Mouse (Mus musculus) hematopoietic stem cell, adult 5-6 weeks (primary cell): ENCODE results near the gene Cyp2d34. TPM values are rescaled to one million over a fixed set of nuclear protein-coding genes. Genes with fewer than 3 reads are reported as not detected.

Experiments used
- total RNA-seq: library from RNA; stranded (forward); fragments of 172-1452, 232-1000 nt; gene quantifications from 2 replicates; pipeline ENCODE4 v1.2.3, GENCODE M21; 2017

Cyp2d34 gene
- total RNA-seq, 1 experiment from 2014 or later: not detected

Other genes starting within 250 kb of the Cyp2d34 start
- 0.10 and 1.1 TPM in 2 replicates for gene Cyp2d22, start 240.7 kb downstream of the Cyp2d34 start, total RNA-seq
- gene Cyp2d11, start 226.9 kb downstream of the Cyp2d34 start, total RNA-seq: not detected in 2 replicates
- not detected in 2 replicates for gene Cyp2d10, start 213.8 kb downstream of the Cyp2d34 start, total RNA-seq
- gene Cyp2d9, start 187.5 kb downstream of the Cyp2d34 start, total RNA-seq: not detected in 2 replicates
- not detected in 2 replicates for gene Cyp2d12, start 65.9 kb downstream of the Cyp2d34 start, total RNA-seq
- gene Cyp2d40, start 143.2 kb upstream of the Cyp2d34 start, total RNA-seq: not detected in 2 replicates
- not detected in 2 replicates for gene Cyp2d26, start 173.3 kb upstream of the Cyp2d34 start, total RNA-seq